Mouse (Mus musculus): ENCODE measurements around the gene Borcs7. TPM values are rescaled to one million over a fixed set of nuclear protein-coding genes. Genes with fewer than 3 reads are reported as not detected.

Gene Borcs7
- total and polyA plus RNA-seq, 2 experiments from 2014 or later, result 13.2 to 43.0 TPM

DNA sequence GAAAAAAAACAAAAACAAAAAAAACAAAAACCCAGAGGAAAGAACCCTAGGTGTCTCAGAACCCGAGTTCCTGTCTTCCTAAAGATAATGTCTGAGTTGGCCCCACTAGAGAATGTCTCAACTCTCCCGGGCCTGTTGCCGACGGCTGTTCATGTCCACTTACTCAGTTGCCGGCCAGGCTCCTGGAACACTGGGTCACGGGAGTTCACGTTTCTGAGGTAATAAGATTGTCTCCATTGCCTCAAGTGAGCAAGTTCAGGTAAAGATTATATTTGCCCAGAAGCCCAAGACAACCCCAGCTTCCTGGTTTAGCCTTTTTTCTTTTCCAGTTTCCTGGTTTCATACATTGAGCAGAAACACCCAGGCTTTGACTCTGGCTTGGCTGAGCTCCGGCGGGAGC lies 30.9 kb upstream of the Borcs7 start:
- no peak overlapping the region for H3K9ac ChIP-seq (replicated peaks; ENCODE audit: low read length, poor library complexity, severe bottlenecking)
- H3K27ac ChIP-seq (ENCODE audit: low read depth, low read length), result no peak overlapping the region
- no peak for DNase-seq (ENCODE audit: low spot score)
- 87% methylated on average over 9 of the region's 9 CpGs for WGBS
- H3K9me3 ChIP-seq (ENCODE audit: low read length), result no peaks in the 10 kb centered on the region
- ATAC-seq (ENCODE audit: low FRiP score), result no peak
- H3K4me1 ChIP-seq (ENCODE audit: insufficient read depth, low read length), result no peaks in the 10 kb centered on the region
- H3K36me3 ChIP-seq (ENCODE audit: insufficient read depth, low read length), result peaks cover 22% of the 10 kb centered on the region
- TF ChIP-seq CTCF (IDR thresholded peaks at IDR 0.05), result no peak
- H3K27me3 ChIP-seq (ENCODE audit: insufficient read depth, low read length), result no peaks in the 10 kb centered on the region
- no peak overlapping the region for H3K4me3 ChIP-seq (ENCODE audit: low read depth, low read length)
- H3K4me2 ChIP-seq (ENCODE audit: low read depth, low read length, poor library complexity, severe bottlenecking), result no peak overlapping the region

DNA sequence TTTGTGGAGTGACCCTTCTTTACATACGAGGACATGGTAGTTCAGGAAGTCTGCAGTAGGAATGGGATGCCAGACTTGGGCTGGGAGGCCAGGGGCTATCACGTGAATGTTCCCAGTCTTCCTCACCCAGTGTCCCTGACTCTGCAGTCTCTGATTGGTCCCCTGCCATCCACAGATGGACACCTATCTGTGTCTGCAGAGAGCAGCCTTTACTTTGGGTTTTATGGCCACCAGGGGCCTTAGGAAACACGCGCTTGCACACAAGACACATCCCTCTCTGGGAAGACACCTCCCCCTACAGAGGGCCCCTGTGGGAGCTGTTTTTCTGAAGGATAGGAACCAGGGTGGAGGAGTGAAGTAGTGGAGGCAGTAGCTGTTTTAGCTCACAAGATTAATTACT lies 28.2 kb upstream of the Borcs7 start:
- Histone ChIP-seq H3K4me1 (ENCODE audit: insufficient read depth, low read length) (peaks cover 3% of the 10 kb centered on the region; the same call in 1 of the 2 replicates), H3K27ac (ENCODE audit: low read depth, low read length) (no peak overlapping the region), H3K36me3 (ENCODE audit: insufficient read depth, low read length) (no peaks in the 10 kb centered on the region), H3K9me3 (ENCODE audit: low read length) (no peaks in the 10 kb centered on the region), H3K4me3 (ENCODE audit: low read depth, low read length) (no peak overlapping the region), H3K9ac (replicated peaks; ENCODE audit: low read length, poor library complexity, severe bottlenecking) (no peak overlapping the region), H3K27me3 (ENCODE audit: insufficient read depth, low read length) (no peaks in the 10 kb centered on the region), H3K4me2 (ENCODE audit: low read depth, low read length, poor library complexity, severe bottlenecking) (no peak overlapping the region)
- no peak for ATAC-seq (ENCODE audit: low FRiP score)
- DNase-seq (ENCODE audit: low spot score), result no peak
- 74% methylated on average over 4 of the region's 4 CpGs for WGBS
- TF ChIP-seq CTCF (IDR thresholded peaks at IDR 0.05), result no peak

DNA sequence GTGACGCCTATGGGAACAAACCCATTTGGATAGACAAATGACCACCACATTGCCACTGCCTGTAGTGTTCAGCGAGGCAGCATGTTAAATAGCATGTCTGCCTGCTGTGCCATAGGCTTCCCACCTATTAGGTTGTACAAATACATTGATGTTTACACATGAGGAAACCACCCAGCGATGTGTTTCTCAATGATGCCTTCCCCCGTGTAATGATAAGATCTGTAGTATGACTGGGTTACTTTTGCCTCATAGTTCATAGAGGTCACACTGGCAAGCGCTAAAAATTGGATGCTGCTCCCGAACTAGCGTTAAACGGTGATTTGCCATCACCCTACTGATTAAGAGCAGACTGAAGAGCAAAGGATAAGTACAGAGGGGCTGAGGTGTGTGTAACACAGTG lies 27.5 kb upstream of the Borcs7 start:
- Histone ChIP-seq H3K4me2 (ENCODE audit: low read depth, low read length, poor library complexity, severe bottlenecking) (no peak overlapping the region), H3K36me3 (ENCODE audit: insufficient read depth, low read length) (no peaks in the 10 kb centered on the region), H3K4me3 (ENCODE audit: low read depth, low read length) (no peak overlapping the region), H3K9me3 (ENCODE audit: low read length) (no peaks in the 10 kb centered on the region), H3K27me3 (ENCODE audit: insufficient read depth, low read length) (no peaks in the 10 kb centered on the region), H3K9ac (replicated peaks; ENCODE audit: low read length, poor library complexity, severe bottlenecking) (no peak overlapping the region), H3K27ac (ENCODE audit: low read depth, low read length) (no peak overlapping the region), H3K4me1 (ENCODE audit: insufficient read depth, low read length) (peaks cover 3% of the 10 kb centered on the region; the same call in 1 of the 2 replicates)
- ATAC-seq (ENCODE audit: low FRiP score), result no peak
- TF ChIP-seq CTCF (IDR thresholded peaks at IDR 0.05), result no peak
- 85% methylated on average over 8 of the region's 8 CpGs for WGBS
- DNase-seq (ENCODE audit: low spot score), result no peak

DNA sequence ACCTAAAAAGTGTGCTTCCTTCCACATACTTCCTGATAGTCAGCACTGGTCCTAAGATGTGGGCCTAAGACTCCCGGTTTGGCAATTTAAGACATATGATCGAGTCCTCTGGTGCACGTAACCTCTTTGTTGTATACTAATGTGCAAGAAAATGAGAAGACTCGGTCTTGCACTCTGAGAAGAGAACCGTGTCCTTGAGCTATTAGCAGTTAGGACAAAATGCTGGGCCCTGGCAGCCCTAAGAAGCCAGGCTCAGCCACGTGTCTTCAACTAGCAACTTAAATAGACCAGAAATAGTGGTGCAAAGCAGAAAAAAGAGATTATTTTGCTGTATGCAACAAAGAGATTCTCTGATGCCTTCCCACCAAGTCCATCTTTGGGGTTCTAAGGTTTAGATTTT lies 26.9 kb upstream of the Borcs7 start:
- no peak overlapping the region for H3K9ac ChIP-seq (replicated peaks; ENCODE audit: low read length, poor library complexity, severe bottlenecking)
- H3K4me2 ChIP-seq (ENCODE audit: low read depth, low read length, poor library complexity, severe bottlenecking), result no peak overlapping the region
- no peaks in the 10 kb centered on the region for H3K9me3 ChIP-seq (ENCODE audit: low read length)
- ATAC-seq (ENCODE audit: low FRiP score) (no peak), DNase-seq (ENCODE audit: low spot score) (no peak)
- no peaks in the 10 kb centered on the region for H3K36me3 ChIP-seq (ENCODE audit: insufficient read depth, low read length)
- peaks cover 3% of the 10 kb centered on the region; the same call in 1 of the 2 replicates for H3K4me1 ChIP-seq (ENCODE audit: insufficient read depth, low read length)
- no peak overlapping the region for H3K27ac ChIP-seq (ENCODE audit: low read depth, low read length)
- H3K27me3 ChIP-seq (ENCODE audit: insufficient read depth, low read length), result no peaks in the 10 kb centered on the region
- no peak overlapping the region for H3K4me3 ChIP-seq (ENCODE audit: low read depth, low read length)
- WGBS, result 86% methylated on average over 6 of the region's 6 CpGs
- TF ChIP-seq CTCF (IDR thresholded peaks at IDR 0.05), result no peak

DNA sequence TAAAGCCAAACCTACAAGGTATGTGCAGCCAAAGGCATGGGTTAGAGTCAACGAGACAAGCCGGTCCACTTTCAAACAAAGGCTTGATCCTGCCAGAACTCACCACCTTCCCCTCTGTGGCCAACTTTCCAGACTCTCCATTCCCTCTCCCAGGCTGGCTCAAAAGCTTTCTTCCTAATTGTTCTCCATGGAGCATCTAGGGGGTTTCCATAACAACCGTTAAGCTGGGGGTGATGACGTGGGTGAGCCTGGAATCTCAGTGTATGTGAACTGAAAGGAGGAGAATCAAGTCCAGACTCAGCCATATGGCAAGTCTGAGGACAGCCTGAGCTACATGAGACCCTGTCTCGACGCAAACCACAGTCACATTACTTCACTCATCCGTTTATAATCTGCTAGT lies 24.2 kb upstream of the Borcs7 start:
- no peak overlapping the region for H3K9ac ChIP-seq (replicated peaks; ENCODE audit: low read length, poor library complexity, severe bottlenecking)
- H3K36me3 ChIP-seq (ENCODE audit: insufficient read depth, low read length), result no peaks in the 10 kb centered on the region
- WGBS, result 47% methylated on average over 7 of the region's 7 CpGs
- H3K27me3 ChIP-seq (ENCODE audit: insufficient read depth, low read length), result no peaks in the 10 kb centered on the region
- H3K27ac ChIP-seq (ENCODE audit: low read depth, low read length), result no peak overlapping the region
- H3K9me3 ChIP-seq (ENCODE audit: low read length), result no peaks in the 10 kb centered on the region
- H3K4me1 ChIP-seq (ENCODE audit: insufficient read depth, low read length), result peaks cover 3% of the 10 kb centered on the region; the same call in 1 of the 2 replicates
- no peak overlapping the region for H3K4me3 ChIP-seq (ENCODE audit: low read depth, low read length)
- DNase-seq (ENCODE audit: low spot score) (no peak), ATAC-seq (ENCODE audit: low FRiP score) (no peak)
- H3K4me2 ChIP-seq (ENCODE audit: low read depth, low read length, poor library complexity, severe bottlenecking), result no peak overlapping the region
- TF ChIP-seq CTCF (IDR thresholded peaks at IDR 0.05), result no peak

DNA sequence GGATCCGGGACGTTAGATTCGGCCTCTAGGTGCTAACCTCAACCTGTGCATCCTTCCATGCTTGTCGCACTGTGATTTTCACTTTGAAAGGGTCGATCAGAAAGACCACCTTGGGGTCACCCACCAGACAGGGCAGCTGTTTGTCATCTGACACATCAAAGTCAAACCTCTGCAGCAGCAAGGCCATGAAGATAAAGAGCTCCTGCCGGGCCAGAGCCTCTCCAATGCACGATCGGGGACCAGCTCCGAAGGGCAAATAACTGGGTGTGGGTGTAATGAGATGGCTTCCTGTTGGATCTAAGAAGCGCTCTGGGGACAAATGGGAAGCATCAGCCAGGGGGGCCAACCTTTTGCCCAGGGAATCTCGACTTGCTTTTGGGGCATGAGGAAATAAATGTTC lies 22.4 kb upstream of the Borcs7 start:
- H3K27me3 ChIP-seq (ENCODE audit: insufficient read depth, low read length), result no peaks in the 10 kb centered on the region
- H3K9ac ChIP-seq (replicated peaks; ENCODE audit: low read length, poor library complexity, severe bottlenecking), result no peak overlapping the region
- H3K36me3 ChIP-seq (ENCODE audit: insufficient read depth, low read length), result no peaks in the 10 kb centered on the region
- no peaks in the 10 kb centered on the region for H3K9me3 ChIP-seq (ENCODE audit: low read length)
- H3K4me2 ChIP-seq (ENCODE audit: low read depth, low read length, poor library complexity, severe bottlenecking), result no peak overlapping the region
- no peak overlapping the region for H3K4me3 ChIP-seq (ENCODE audit: low read depth, low read length)
- ATAC-seq (ENCODE audit: low FRiP score) (no peak), DNase-seq (ENCODE audit: low spot score) (no peak)
- H3K4me1 ChIP-seq (ENCODE audit: insufficient read depth, low read length), result peaks cover 3% of the 10 kb centered on the region; the same call in 1 of the 2 replicates
- TF ChIP-seq CTCF (IDR thresholded peaks at IDR 0.05), result no peak
- 60% methylated on average over 11 of the region's 11 CpGs for WGBS
- H3K27ac ChIP-seq (ENCODE audit: low read depth, low read length), result no peak overlapping the region

All from midbrain, postnatal 0 days (tissue).